Mouse (Mus musculus): ENCODE measurements at regions not wholly inside any gene's neighbourhood (a gene's known extent, or its start where the extent isn't known, plus 50 kb on each side); places are given as distances from the start of the nearest gene placed in this dataset.

DNA sequence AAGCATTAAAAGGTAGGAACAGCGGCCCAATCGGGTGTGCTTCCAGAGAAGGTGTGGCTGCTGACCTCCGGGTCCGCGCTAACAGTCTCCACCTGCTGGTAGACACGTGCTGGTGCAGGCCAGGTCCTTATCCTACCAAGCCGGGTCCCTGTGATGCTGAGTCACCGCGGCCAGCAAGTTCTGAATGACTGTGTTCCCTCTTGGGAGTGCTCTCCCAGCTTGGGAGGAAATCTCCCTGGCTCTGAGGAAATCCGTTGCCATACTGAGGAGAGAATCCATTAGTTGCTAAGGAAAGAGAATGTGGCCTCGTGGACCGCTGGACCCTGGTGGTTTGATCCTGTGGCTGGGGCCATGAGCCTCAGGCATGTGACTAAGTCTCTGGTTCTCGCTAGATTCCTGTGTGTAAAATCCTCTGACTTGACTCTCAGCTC is 123.9 kb downstream of the Rpap3 start:
- TF ChIP-seq CTCF (IDR thresholded peaks at IDR 0.05; ENCODE audit: insufficient read depth, low read depth, low read length) (peak; percentile 67; the same call in 1 of the 2 replicates), POLR2A (IDR thresholded peaks at IDR 0.05; ENCODE audit: insufficient read depth, low read depth, low read length) (no peak)
